Mouse (Mus musculus) cortical plate, adult 2 months (tissue): ENCODE data around the gene Prkce.

ENCODE experiments used
- CTCF ChIP-seq: fragments of 200-500 bp; IDR thresholded peaks from 2 replicates; pipeline ENCODE4 v1.5.1; 2011; ENCODE audit warnings: mild to moderate bottlenecking, control low read depth, low read length; ENCODE audit not compliant: insufficient read depth; ENCODE audit errors: extremely low read depth
- POLR2A ChIP-seq: fragments of 200-500 bp; IDR thresholded peaks from 2 replicates; pipeline ENCODE4 v1.6.1; 2011; ENCODE audit warnings: mild to moderate bottlenecking, low read length, control low read depth; ENCODE audit not compliant: insufficient read depth; ENCODE audit errors: extremely low read depth

- no peak for TF ChIP-seq CTCF
- TF ChIP-seq POLR2A: no peak
Observed at GRCm38 (mm10) chr17:86418334-86418733, 250.7 kb downstream of the Prkce start.
